Mouse (Mus musculus): ENCODE results near the gene Klhl29. TPM values are rescaled to one million over a fixed set of nuclear protein-coding genes. Genes with fewer than 3 reads are reported as not detected.

The Klhl29 gene
- polyA plus RNA-seq, 1 experiment from 2014 or later, result 4.0 TPM

- Histone ChIP-seq H3K27me3 (ENCODE audit: control insufficient read depth, insufficient read depth, low read depth, low read length) (no peaks in the 10 kb centered on the region), H3K4me2 (ENCODE audit: low read length) (no peak overlapping the region), H3K9ac (ENCODE audit: low read depth, low read length) (no peak overlapping the region), H3K4me3 (ENCODE audit: low read depth, low read length) (no peak overlapping the region), H3K4me1 (ENCODE audit: control insufficient read depth, insufficient read depth, low read length) (peaks cover 18% of the 10 kb centered on the region), H3K36me3 (ENCODE audit: control insufficient read depth, insufficient read depth, low read length) (no peaks in the 10 kb centered on the region), H3K9me3 (replicated peaks; ENCODE audit: control insufficient read depth, low read length, poor library complexity, severe bottlenecking) (no peaks in the 10 kb centered on the region), H3K27ac (ENCODE audit: low read length) (no peak overlapping the region)
- WGBS, result 50% methylated on average over 6 of the region's 6 CpGs
- no peak for ATAC-seq
Observed at GRCm38 (mm10) chr12:5194176-5194575, 181.3 kb downstream of the Klhl29 start.

GRCm38 (mm10) chr12:5192380-5192718, 183.1 kb downstream of the Klhl29 start:
- WGBS, result 49% methylated on average over 9 of the region's 9 CpGs
- Histone ChIP-seq H3K27me3 (ENCODE audit: control insufficient read depth, insufficient read depth, low read depth, low read length) (no peaks in the 10 kb centered on the region), H3K36me3 (ENCODE audit: control insufficient read depth, insufficient read depth, low read length) (no peaks in the 10 kb centered on the region), H3K9ac (ENCODE audit: low read depth, low read length) (no peak overlapping the region), H3K9me3 (replicated peaks; ENCODE audit: control insufficient read depth, low read length, poor library complexity, severe bottlenecking) (no peaks in the 10 kb centered on the region), H3K4me1 (ENCODE audit: control insufficient read depth, insufficient read depth, low read length) (peaks cover 33% of the 10 kb centered on the region), H3K27ac (ENCODE audit: low read length) (0 out of 2 replicates have a peak overlapping the region, but pooled peaks have one; percentile 35), H3K4me2 (ENCODE audit: low read length) (no peak overlapping the region), H3K4me3 (ENCODE audit: low read depth, low read length) (no peak overlapping the region)
- ATAC-seq, result no peak

- H3K4me2 ChIP-seq (ENCODE audit: low read length), result no peak overlapping the region
- WGBS, result 15% methylated on average over 14 of the region's 14 CpGs
- ATAC-seq, result no peak
- H3K36me3 ChIP-seq (ENCODE audit: control insufficient read depth, insufficient read depth, low read length), result no peaks in the 10 kb centered on the region
- H3K9me3 ChIP-seq (replicated peaks; ENCODE audit: control insufficient read depth, low read length, poor library complexity, severe bottlenecking), result no peaks in the 10 kb centered on the region
- H3K9ac ChIP-seq (ENCODE audit: low read depth, low read length), result no peak overlapping the region
- H3K27me3 ChIP-seq (ENCODE audit: control insufficient read depth, insufficient read depth, low read depth, low read length), result no peaks in the 10 kb centered on the region
- peak overlapping the region; percentile 35; the same call in 1 of the 2 replicates for H3K27ac ChIP-seq (ENCODE audit: low read length)
- H3K4me1 ChIP-seq (ENCODE audit: control insufficient read depth, insufficient read depth, low read length), result peaks cover 33% of the 10 kb centered on the region
- no peak overlapping the region for H3K4me3 ChIP-seq (ENCODE audit: low read depth, low read length)
Observed at GRCm38 (mm10) chr12:5191628-5192379, 183.7 kb downstream of the Klhl29 start.

GRCm38 (mm10) chr12:5191206-5191605, 184.3 kb downstream of the Klhl29 start:
- WGBS, result 70% methylated on average over 4 of the region's 4 CpGs
- no peaks in the 10 kb centered on the region for H3K36me3 ChIP-seq (ENCODE audit: control insufficient read depth, insufficient read depth, low read length)
- peaks cover 33% of the 10 kb centered on the region for H3K4me1 ChIP-seq (ENCODE audit: control insufficient read depth, insufficient read depth, low read length)
- H3K27me3 ChIP-seq (ENCODE audit: control insufficient read depth, insufficient read depth, low read depth, low read length), result no peaks in the 10 kb centered on the region
- ATAC-seq, result no peak
- no peaks in the 10 kb centered on the region for H3K9me3 ChIP-seq (replicated peaks; ENCODE audit: control insufficient read depth, low read length, poor library complexity, severe bottlenecking)
- no peak overlapping the region for H3K4me3 ChIP-seq (ENCODE audit: low read depth, low read length)
- no peak overlapping the region for H3K4me2 ChIP-seq (ENCODE audit: low read length)
- no peak overlapping the region for H3K27ac ChIP-seq (ENCODE audit: low read length)
- no peak overlapping the region for H3K9ac ChIP-seq (ENCODE audit: low read depth, low read length)

GRCm38 (mm10) chr12:5189446-5190150, 185.9 kb downstream of the Klhl29 start:
- H3K4me1 ChIP-seq (ENCODE audit: control insufficient read depth, insufficient read depth, low read length), result peaks cover 33% of the 10 kb centered on the region
- H3K27me3 ChIP-seq (ENCODE audit: control insufficient read depth, insufficient read depth, low read depth, low read length), result no peaks in the 10 kb centered on the region
- 21% methylated on average over 15 of the region's 15 CpGs for WGBS
- no peak overlapping the region for H3K9ac ChIP-seq (ENCODE audit: low read depth, low read length)
- H3K27ac ChIP-seq (ENCODE audit: low read length), result peak overlapping the region; percentile 18; the same call in 1 of the 2 replicates
- no peaks in the 10 kb centered on the region for H3K36me3 ChIP-seq (ENCODE audit: control insufficient read depth, insufficient read depth, low read length)
- no peaks in the 10 kb centered on the region for H3K9me3 ChIP-seq (replicated peaks; ENCODE audit: control insufficient read depth, low read length, poor library complexity, severe bottlenecking)
- peak; percentile 47 for ATAC-seq
- H3K4me3 ChIP-seq (ENCODE audit: low read depth, low read length), result no peak overlapping the region
- H3K4me2 ChIP-seq (ENCODE audit: low read length), result no peak overlapping the region

GRCm38 (mm10) chr12:5188899-5189298, 186.6 kb downstream of the Klhl29 start:
- ATAC-seq, result peak; percentile 16; the same call in 1 of the 2 replicates
- Histone ChIP-seq H3K9me3 (replicated peaks; ENCODE audit: control insufficient read depth, low read length, poor library complexity, severe bottlenecking) (no peaks in the 10 kb centered on the region), H3K27ac (ENCODE audit: low read length) (no peak overlapping the region), H3K36me3 (ENCODE audit: control insufficient read depth, insufficient read depth, low read length) (no peaks in the 10 kb centered on the region), H3K9ac (ENCODE audit: low read depth, low read length) (no peak overlapping the region), H3K4me1 (ENCODE audit: control insufficient read depth, insufficient read depth, low read length) (peaks cover 33% of the 10 kb centered on the region), H3K4me2 (ENCODE audit: low read length) (no peak overlapping the region), H3K4me3 (ENCODE audit: low read depth, low read length) (no peak overlapping the region), H3K27me3 (ENCODE audit: control insufficient read depth, insufficient read depth, low read depth, low read length) (no peaks in the 10 kb centered on the region)
- 21% methylated on average over 7 of the region's 7 CpGs for WGBS

- no peaks in the 10 kb centered on the region for H3K27me3 ChIP-seq (ENCODE audit: control insufficient read depth, insufficient read depth, low read depth, low read length)
- peaks cover 39% of the 10 kb centered on the region for H3K4me1 ChIP-seq (ENCODE audit: control insufficient read depth, insufficient read depth, low read length)
- no peaks in the 10 kb centered on the region for H3K36me3 ChIP-seq (ENCODE audit: control insufficient read depth, insufficient read depth, low read length)
- H3K27ac ChIP-seq (ENCODE audit: low read length), result 0 out of 2 replicates have a peak overlapping the region, but pooled peaks have one; percentile 2
- no peak overlapping the region for H3K4me3 ChIP-seq (ENCODE audit: low read depth, low read length)
- WGBS, result 91% methylated on average over 2 of the region's 2 CpGs
- ATAC-seq, result no peak
- H3K9ac ChIP-seq (ENCODE audit: low read depth, low read length), result no peak overlapping the region
- no peak overlapping the region for H3K4me2 ChIP-seq (ENCODE audit: low read length)
- H3K9me3 ChIP-seq (replicated peaks; ENCODE audit: control insufficient read depth, low read length, poor library complexity, severe bottlenecking), result no peaks in the 10 kb centered on the region
Observed at GRCm38 (mm10) chr12:5187773-5188333, 187.6 kb downstream of the Klhl29 start.

- no peak overlapping the region for H3K4me2 ChIP-seq (ENCODE audit: low read length)
- H3K4me1 ChIP-seq (ENCODE audit: control insufficient read depth, insufficient read depth, low read length), result peaks cover 36% of the 10 kb centered on the region
- no peak overlapping the region for H3K4me3 ChIP-seq (ENCODE audit: low read depth, low read length)
- WGBS, result 56% methylated on average over 1 of the region's 1 CpGs
- H3K9me3 ChIP-seq (replicated peaks; ENCODE audit: control insufficient read depth, low read length, poor library complexity, severe bottlenecking), result no peaks in the 10 kb centered on the region
- H3K27me3 ChIP-seq (ENCODE audit: control insufficient read depth, insufficient read depth, low read depth, low read length), result no peaks in the 10 kb centered on the region
- no peak for ATAC-seq
- no peaks in the 10 kb centered on the region for H3K36me3 ChIP-seq (ENCODE audit: control insufficient read depth, insufficient read depth, low read length)
- no peak overlapping the region for H3K9ac ChIP-seq (ENCODE audit: low read depth, low read length)
- H3K27ac ChIP-seq (ENCODE audit: low read length), result no peak overlapping the region
Observed at GRCm38 (mm10) chr12:5186645-5187044, 188.8 kb downstream of the Klhl29 start.

GRCm38 (mm10) chr12:5185603-5186002, 189.9 kb downstream of the Klhl29 start:
- Histone ChIP-seq H3K4me3 (ENCODE audit: low read depth, low read length) (no peak overlapping the region), H3K4me1 (ENCODE audit: control insufficient read depth, insufficient read depth, low read length) (peaks cover 35% of the 10 kb centered on the region), H3K9me3 (replicated peaks; ENCODE audit: control insufficient read depth, low read length, poor library complexity, severe bottlenecking) (no peaks in the 10 kb centered on the region), H3K27me3 (ENCODE audit: control insufficient read depth, insufficient read depth, low read depth, low read length) (no peaks in the 10 kb centered on the region), H3K27ac (ENCODE audit: low read length) (no peak overlapping the region), H3K4me2 (ENCODE audit: low read length) (no peak overlapping the region), H3K36me3 (ENCODE audit: control insufficient read depth, insufficient read depth, low read length) (no peaks in the 10 kb centered on the region), H3K9ac (ENCODE audit: low read depth, low read length) (no peak overlapping the region)
- WGBS, result 95% methylated on average over 6 of the region's 6 CpGs
- ATAC-seq, result no peak
